Mouse (Mus musculus) layer of hippocampus, adult 2 months (tissue): Measurements from ENCODE around the gene Fbxo34. TPM values are rescaled to one million over a fixed set of nuclear protein-coding genes. Genes with fewer than 3 reads are reported as not detected.
A peak's percentile ranks its signal among the peaks of the same experiment; 100 is the strongest.
"Not testable (repeated sequence)": the region's sequence is repeated elsewhere in the genome, so short reads cannot be mapped to it uniquely, and the experiment has no call there.

Experiments used
- DNase-seq, 2 experiments: peaks; one replicate each; pipeline ENCODE4 v3.0.0; 2022; ENCODE audit warnings: low spot score in 2 of 2
- H3K27ac ChIP-seq: fragments of 200-600 bp; 2 replicates; pipeline ENCODE4 v1.8.1; 2022
- H3K4me3 ChIP-seq: fragments of 200-600 bp; 2 replicates; pipeline ENCODE4 v1.8.1; 2022; ENCODE audit warnings: mild to moderate bottlenecking
- CTCF ChIP-seq: fragments of 200-600 bp; conservative IDR thresholded peaks from 2 replicates; pipeline ENCODE4 v1.8.1; 2022; ENCODE audit warnings: antibody characterized with exemption, mild to moderate bottlenecking, moderate library complexity
- total RNA-seq, 2 experiments: library from RNA; stranded (reverse); gene quantifications; 2 replicates each; pipeline ENCODE4 v1.2.3; 2021

Fbxo34 gene
- total RNA-seq, 2 experiments from 2014 or later = 90.9 to 94.0 TPM

GRCm38 (mm10) chr14:47563106-47563505 is 112.9 kb downstream of the Fbxo34 start:
- TF ChIP-seq CTCF = no peak

DNA sequence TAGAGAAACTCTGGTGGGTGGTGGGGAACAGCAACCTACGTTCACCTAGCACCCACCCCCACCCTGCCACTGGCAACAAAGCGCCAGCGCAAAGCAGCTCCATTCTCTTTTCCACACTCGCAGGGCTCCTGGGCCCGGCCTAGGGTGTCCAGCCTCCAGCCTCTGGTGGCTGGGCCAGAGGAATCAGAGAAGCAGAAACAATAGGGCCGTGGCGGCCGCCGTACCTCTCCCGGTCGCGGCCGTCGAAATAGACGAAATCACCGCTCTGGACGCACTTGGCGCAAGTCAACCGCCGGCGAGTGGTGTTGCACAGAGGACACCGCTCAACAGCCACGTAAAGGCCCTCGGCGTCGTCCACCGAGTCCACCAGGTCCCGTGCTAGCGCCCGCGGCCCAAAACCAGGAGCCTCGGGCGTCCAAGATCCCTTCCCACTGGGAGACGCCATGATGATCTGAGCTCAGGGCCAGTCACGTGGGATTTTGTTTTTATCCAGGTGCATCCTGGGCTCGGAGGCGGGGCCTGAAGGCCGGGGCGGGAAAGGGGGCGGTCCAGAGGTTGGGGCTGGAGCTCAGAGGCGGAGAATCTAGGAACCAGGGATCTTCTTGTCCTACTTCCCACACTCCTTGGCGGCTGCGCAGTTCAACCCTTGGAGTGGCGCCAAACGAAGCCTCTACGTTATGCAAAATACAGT is 117.9 kb downstream of the Fbxo34 start:
- peak; percentile 93 to 95 for DNase-seq
- Histone ChIP-seq H3K27ac (peak overlapping the region; percentile 92), H3K4me3 (peak overlapping the region; percentile 67)
- no peak for TF ChIP-seq CTCF

More at GRCm38 (mm10) chr14:47563106-47563505, 112.9 kb downstream of the Fbxo34 start:
- no peak for DNase-seq
- H3K4me3 ChIP-seq = no peak overlapping the region
- H3K27ac ChIP-seq = no peak overlapping the region

GRCm38 (mm10) chr14:47570549-47570948 is 120.3 kb downstream of the Fbxo34 start, which contains the start of gene Atg14:
TSS of gene Atg14 (minus strand) at chr14:47570649.
- not testable (repeated sequence) for DNase-seq, H3K27ac ChIP-seq, H3K4me3 ChIP-seq

DNA sequence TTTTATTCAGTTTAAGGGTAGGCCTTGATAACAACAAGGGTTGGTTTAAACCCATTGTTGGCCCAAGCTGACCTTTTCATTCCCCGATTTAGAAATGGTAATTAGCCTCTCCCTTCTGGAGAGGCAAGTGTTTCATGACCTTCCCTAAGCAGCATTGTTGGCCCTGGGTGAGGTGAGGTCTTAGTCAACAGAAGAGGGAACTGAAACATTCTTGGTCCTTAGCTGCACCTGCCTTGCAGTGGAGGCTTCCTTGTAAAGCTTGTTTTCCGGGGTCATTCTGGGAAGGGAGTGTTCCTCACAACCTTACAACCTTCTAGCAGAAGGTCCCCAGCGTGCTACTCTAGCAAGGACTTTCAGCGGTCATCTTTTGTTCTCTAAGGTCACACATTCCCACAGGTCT is 122.5 kb downstream of the Fbxo34 start:
- no peak for DNase-seq
- no peak overlapping the region for H3K4me3 ChIP-seq
- no peak for TF ChIP-seq CTCF
- H3K27ac ChIP-seq = no peak overlapping the region

GRCm38 (mm10) chr14:47574721-47575120 is 124.5 kb downstream of the Fbxo34 start:
- H3K27ac ChIP-seq = no peak overlapping the region
- no peak overlapping the region for H3K4me3 ChIP-seq
- no peak for TF ChIP-seq CTCF
- no peak for DNase-seq

DNA sequence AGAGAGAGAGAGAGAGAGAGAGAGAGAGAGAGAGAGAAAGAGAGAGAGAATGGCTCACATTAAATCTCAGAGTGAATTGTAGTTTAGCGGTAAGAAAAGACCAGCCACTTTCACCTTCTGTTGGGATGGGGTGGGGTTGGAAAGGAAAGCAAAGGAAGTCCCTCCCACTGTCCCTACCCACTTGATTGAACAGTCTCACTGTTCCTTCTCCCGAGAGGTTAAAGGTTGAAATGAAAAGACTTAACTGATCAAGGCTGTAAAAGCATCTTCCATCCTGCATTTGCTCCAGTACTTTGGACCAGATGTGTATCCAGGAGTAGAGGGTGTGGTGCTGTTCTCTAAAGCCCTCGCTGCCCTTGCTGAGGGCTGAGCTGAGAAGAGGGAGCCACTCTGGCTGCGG is 126.5 kb downstream of the Fbxo34 start:
- no peak overlapping the region for H3K4me3 ChIP-seq
- no peak for DNase-seq
- no peak overlapping the region for H3K27ac ChIP-seq
- no peak for TF ChIP-seq CTCF

DNA sequence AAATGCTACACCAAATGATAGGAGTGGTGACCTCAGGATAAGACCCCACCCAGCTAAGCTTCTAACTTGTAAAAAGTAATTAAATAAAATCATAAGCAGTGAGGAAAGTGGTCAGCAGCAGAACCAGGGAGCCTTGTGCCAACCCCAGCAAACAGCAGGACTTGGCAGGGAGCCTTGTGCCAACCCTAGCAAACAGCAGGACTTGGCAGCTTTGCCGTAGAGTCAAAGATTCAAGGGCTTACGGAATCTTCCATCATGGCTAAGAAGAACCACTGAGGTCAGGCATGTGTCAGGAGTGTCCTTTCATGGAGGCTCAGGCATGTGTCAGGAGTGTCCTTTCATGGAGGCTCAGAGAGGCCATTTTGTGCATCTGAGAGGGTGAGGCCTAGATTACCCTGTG is 127.9 kb downstream of the Fbxo34 start:
- no peak for DNase-seq
- H3K27ac ChIP-seq = no peak overlapping the region
- no peak for TF ChIP-seq CTCF

GRCm38 (mm10) chr14:47581280-47581679 is 131.1 kb downstream of the Fbxo34 start:
- no peak overlapping the region for H3K27ac ChIP-seq

More for the DNA sequence above, 127.9 kb downstream of the Fbxo34 start:
- no peak overlapping the region for H3K4me3 ChIP-seq

More at GRCm38 (mm10) chr14:47581280-47581679, 131.1 kb downstream of the Fbxo34 start:
- DNase-seq = no peak
- TF ChIP-seq CTCF = no peak
- H3K4me3 ChIP-seq = no peak overlapping the region

Other genes starting within 250 kb of the Fbxo34 start
- 1 to 10 TPM; 6.6 to 8.8 TPM for gene Wdhd1, start 173.6 kb upstream of the Fbxo34 start, total RNA-seq
- 10 to 100 TPM; 11.1 to 11.8 TPM for gene Socs4, start 173.5 kb upstream of the Fbxo34 start, total RNA-seq
- 10 to 100 TPM; 55.1 to 59.2 TPM for gene Mapk1ip1l, start 152.2 kb upstream of the Fbxo34 start, total RNA-seq
- 1 to 10 TPM in 1 of 2 experiments, under 1 TPM in 1; 0.79 to 1.0 TPM for gene Lgals3, start 82.7 kb upstream of the Fbxo34 start, total RNA-seq
- gene Dlgap5, start 32.0 kb upstream of the Fbxo34 start, total RNA-seq = 1 to 10 TPM in 1 of 2 experiments, under 1 TPM in 1; 0.52 to 1.6 TPM
- gene Atg14, start 120.2 kb downstream of the Fbxo34 start, total RNA-seq = 10 to 100 TPM; 19.7 to 20.9 TPM
- 10 to 100 TPM; 82.8 to 95.2 TPM for gene Ktn1, start 198.0 kb downstream of the Fbxo34 start, total RNA-seq